Mouse (Mus musculus): ENCODE results near the gene E130308A19Rik. TPM values are rescaled to one million over a fixed set of nuclear protein-coding genes. Genes with fewer than 3 reads are reported as not detected.

Gene E130308A19Rik
- total RNA-seq, 2 experiments from 2014 or later, result 10.9 to 13.1 TPM

GRCm38 (mm10) chr4:59803358-59803757 lies 177.3 kb downstream of the E130308A19Rik start:
- intact Hi-C loops (cut with DNase I), result no loop called here
- no peak for DNase-seq (ENCODE audit: low spot score in 2 of 2)

DNA sequence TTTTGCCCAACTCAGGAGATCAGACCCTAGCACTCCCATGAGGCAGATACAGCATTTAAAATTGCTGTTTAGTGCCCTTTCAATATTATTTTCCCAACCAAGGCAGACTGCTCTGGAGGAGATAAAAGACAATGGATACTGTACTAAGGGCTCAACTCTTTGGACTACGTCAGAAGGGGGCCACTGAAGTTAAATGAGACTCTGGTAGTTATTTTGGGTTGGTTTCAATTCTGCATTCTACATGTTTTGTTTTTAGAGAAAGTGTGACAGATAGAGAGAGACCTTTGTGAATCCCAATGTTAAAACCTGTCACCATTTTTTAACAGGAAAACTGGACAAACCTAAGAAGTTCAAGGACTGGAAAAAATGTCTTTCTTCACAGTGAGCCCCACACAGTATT lies 178.7 kb downstream of the E130308A19Rik start:
- intact Hi-C loops (cut with DNase I), result loop anchor here (5.0 kb wide), 1 partner anchor 48 kb away; no protein-coding TSS in a partner anchor
- DNase-seq (ENCODE audit: low spot score in 2 of 2), result no peak

- intact Hi-C loops (cut with DNase I), result loop anchor here (5.0 kb wide), 1 partner anchor 47 kb away; no protein-coding TSS in a partner anchor
- DNase-seq (ENCODE audit: low spot score in 2 of 2), result peak; percentile 91
These were observed 179.4 kb downstream of the E130308A19Rik start, which contains the start of gene Snx30 for GRCm38 (mm10) chr4:59805181-59805967. TSS of gene Snx30 (plus strand) at chr4:59805840.

- intact Hi-C loops (cut with DNase I), result loop anchor here (5.0 kb wide), 1 partner anchor 46 kb away; no protein-coding TSS in a partner anchor
- DNase-seq (ENCODE audit: low spot score in 2 of 2), result no peak
These were observed 180.2 kb downstream of the E130308A19Rik start for GRCm38 (mm10) chr4:59805968-59806878.

GRCm38 (mm10) chr4:59806879-59807195 lies 180.8 kb downstream of the E130308A19Rik start:
- intact Hi-C loops (cut with DNase I), result loop anchor here (5.0 kb wide), 1 partner anchor 45 kb away; no protein-coding TSS in a partner anchor
- no peak for DNase-seq (ENCODE audit: low spot score in 2 of 2)

DNA sequence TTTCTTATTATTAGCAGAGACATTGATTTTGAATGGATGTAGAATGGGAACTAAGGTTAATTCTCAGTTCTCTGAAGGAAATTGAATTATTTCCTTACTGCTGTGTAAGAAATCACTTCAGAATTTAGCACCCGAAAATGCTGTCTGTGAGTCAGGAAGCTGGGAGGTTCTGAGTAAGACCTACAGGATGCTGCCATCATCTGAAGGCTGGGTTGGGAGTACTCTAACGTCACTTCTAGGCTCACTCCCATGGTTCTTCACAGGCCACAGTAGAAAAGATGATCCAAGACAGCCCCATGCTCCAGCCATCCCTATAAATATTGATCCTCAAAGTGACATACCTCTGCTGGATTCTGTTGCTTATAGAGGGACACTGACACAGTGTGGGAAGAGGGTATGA lies 181.5 kb downstream of the E130308A19Rik start:
- intact Hi-C loops (cut with DNase I), result loop anchor here (5.0 kb wide), 1 partner anchor 45 kb away; no protein-coding TSS in a partner anchor
- DNase-seq (ENCODE audit: low spot score in 2 of 2), result peak in 1 of 2 experiments; percentile 49

DNA sequence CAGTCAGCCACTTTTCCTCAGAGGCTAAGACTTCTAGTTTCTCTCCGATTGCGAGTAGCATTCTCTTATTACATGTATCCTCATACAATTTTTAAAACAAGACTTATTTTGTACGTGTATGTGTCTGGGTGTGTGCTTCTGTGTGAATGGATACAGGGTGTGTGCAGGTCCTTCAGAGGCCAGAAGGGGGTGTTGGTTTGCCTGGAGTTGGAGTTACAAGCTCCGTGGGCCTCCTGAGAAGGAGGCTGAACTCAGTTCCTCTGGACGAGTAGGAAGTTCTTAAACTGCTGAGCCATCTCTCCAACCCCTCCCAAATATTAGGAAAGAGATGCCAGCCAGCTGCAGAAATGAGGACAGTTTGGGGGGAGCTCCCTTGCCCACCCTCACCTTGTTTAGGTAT lies 182.4 kb downstream of the E130308A19Rik start:
- intact Hi-C loops (cut with DNase I), result loop anchor here (5.0 kb wide), 1 partner anchor 44 kb away; no protein-coding TSS in a partner anchor

More for the DNA sequence above, 182.4 kb downstream of the E130308A19Rik start:
- DNase-seq (ENCODE audit: low spot score in 2 of 2), result no peak

Other genes starting within 250 kb of the E130308A19Rik start
- 1 to 10 TPM; 7.0 to 9.1 TPM for gene Susd1, start 187.6 kb upstream of the E130308A19Rik start, total RNA-seq (2021)
- 10 to 100 TPM; 28.1 to 32.0 TPM for gene Ptbp3, start 76.8 kb upstream of the E130308A19Rik start, total RNA-seq (2021)
- gene Hsdl2, start 44.6 kb upstream of the E130308A19Rik start, total RNA-seq (2021), result 10 to 100 TPM; 24.9 to 25.8 TPM
- gene Inip, start 175.4 kb downstream of the E130308A19Rik start, total RNA-seq (2021), result 10 to 100 TPM; 23.1 to 25.4 TPM
- 10 to 100 TPM; 35.8 to 37.8 TPM for gene Snx30, start 179.6 kb downstream of the E130308A19Rik start, total RNA-seq (2021)

Measured in left cerebral cortex, postnatal 25 days (tissue).